Mouse (Mus musculus): Measurements from ENCODE around the gene Slc3a2.

Gene Slc3a2

GRCm38 (mm10) chr19:8710057-8710456, 13.1 kb downstream of the Slc3a2 start:
- DNase-seq (ENCODE audit: low read depth): peak; percentile 97

DNA sequence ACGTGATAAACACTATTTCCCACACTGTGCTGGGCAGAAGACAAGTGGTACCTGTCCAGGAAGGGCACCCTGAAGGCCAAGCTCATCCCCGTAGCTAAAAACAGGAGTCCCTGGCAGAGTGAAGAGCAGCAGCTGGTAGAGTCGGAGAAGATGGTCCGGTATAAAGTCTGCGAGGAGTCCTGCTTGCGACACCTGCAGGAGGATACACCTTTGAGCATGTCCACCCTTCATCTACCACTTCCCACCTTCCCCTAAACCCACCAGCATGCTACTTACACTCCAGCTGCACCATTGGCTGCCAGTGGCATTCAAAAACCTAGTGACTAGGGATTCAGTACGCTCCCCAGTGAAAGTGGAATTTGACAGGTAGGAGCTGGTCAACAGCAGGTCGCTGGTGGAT, 14.2 kb downstream of the Slc3a2 start:
- DNase-seq (ENCODE audit: low read depth): no peak

- no peak for DNase-seq (ENCODE audit: low read depth)
Observed at GRCm38 (mm10) chr19:8706930-8707329, 16.2 kb downstream of the Slc3a2 start.

GRCm38 (mm10) chr19:8706132-8706667, 17.0 kb downstream of the Slc3a2 start:
- DNase-seq (ENCODE audit: low read depth): peak; percentile 69

DNA sequence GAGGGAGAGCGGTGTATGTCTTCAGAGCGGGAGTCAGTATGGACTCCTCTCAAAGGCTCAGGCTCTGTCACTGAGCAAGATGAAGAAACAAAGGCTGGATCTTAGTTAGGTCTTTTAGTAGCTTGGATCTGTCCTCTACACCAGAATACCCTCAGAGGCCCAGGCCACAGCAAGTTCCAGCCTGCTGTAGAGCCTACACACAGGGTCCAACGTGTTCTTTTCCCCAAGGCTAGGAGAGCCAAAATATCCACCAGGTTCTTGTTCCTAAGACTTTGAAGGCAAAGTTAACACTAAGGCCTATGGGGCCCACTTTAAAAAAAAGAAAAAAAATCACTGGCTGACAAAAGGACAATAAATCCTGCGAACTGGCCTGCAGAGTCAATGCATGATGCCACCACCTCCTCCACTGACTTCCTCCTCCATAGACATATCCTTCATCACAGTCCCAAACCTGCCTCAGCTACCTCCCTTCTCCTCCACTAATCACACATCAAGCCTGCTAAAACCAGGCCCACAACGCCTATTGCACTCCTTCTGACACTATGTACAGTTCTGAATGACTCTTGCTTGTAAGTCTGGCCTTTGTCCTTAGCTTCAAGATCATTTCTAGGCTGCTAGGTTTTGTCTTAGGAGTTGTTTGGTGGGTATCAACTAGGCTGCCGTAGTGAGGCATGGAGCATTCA, 18.0 kb downstream of the Slc3a2 start:
- DNase-seq (ENCODE audit: low read depth): no peak

GRCm38 (mm10) chr19:8703571-8703970, 19.6 kb downstream of the Slc3a2 start:
- DNase-seq (ENCODE audit: low read depth): no peak

- peak; percentile 84 for DNase-seq (ENCODE audit: low read depth)
Observed at GRCm38 (mm10) chr19:8702458-8702857, 20.7 kb downstream of the Slc3a2 start.

GRCm38 (mm10) chr19:8699652-8700051, 23.5 kb downstream of the Slc3a2 start:
- no peak for DNase-seq (ENCODE audit: low read depth)

- DNase-seq (ENCODE audit: low read depth): peak; percentile 74
Observed at GRCm38 (mm10) chr19:8695330-8695729, 27.8 kb downstream of the Slc3a2 start.

GRCm38 (mm10) chr19:8692740-8693139, 30.4 kb downstream of the Slc3a2 start:
- DNase-seq (ENCODE audit: low read depth): no peak

GRCm38 (mm10) chr19:8691871-8692539, 31.2 kb downstream of the Slc3a2 start:
- DNase-seq (ENCODE audit: low read depth): no peak

DNA sequence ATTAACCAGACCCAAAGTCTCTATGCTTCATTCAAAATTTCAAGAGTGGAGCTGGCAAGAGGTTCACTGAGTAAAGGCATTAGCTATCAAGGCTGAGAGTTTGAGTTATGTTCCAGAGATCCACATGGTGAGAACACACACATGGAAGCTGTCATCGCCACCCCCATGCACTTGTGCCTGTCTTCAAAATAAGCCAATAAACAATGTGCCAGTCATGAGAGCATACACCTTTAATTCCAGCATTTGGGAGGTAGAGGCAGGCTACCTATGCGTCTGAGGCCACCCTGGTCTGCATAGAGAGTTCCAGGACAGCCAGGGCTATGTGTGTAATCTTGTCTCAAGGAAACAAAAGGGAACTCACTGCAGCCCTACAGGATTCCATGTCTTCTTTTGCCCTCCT, 39.5 kb downstream of the Slc3a2 start:
- DNase-seq (ENCODE audit: low read depth): no peak

DNA sequence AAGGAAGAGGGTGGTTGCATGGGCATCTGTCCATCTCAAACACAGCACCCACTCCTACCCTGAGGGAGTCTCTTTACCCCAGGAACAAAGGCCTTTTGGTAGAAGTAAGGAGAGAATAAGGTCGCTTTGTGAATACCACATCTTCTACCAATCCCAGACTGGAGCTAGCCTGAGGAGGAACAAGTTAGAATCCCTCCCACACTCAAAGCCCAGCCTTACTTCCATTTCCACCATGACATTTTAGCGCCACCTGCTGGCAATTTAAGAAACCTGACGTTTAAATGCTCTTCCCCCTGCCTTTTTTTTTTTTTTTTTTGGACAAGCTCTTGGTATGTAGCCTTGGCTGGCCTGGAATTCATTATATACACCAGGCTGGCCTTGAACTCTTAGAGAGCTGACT, 40.2 kb downstream of the Slc3a2 start:
- DNase-seq (ENCODE audit: low read depth): peak; percentile 95

DNA sequence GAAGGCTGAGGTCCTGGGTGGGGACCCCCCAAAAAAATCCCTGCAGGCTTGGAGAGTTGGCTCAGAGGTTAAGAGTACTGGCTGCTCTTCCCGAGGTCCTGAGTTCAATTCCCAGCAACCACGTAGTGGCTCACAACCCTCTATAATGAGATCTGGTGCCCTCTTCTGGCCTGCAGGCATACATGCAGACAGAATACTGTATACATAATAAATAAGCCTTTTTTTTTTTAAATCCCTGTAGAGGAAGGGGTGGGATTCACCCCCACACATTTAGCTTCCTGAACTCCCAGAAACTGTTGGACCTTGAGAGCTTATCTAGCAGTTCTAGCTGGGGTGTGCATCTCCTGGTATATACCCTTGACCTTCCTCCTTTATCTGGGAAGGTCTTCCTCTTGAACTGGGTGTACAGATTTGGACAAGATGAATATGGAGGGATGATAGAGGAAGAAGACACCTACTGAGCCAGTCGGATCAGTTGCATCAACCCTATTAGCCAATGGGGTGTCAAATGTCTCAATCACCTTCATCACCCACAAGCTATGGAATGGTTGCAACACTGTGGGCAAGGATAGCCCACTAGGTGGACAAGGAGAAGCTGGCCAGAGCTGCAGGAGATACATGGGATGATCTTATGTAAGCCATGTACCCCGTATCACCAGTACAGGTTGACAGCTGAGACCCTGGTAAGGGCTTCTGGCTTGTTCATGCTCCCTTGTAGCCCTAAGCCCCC, 41.4 kb downstream of the Slc3a2 start:
- DNase-seq (ENCODE audit: low read depth): no peak

DNA sequence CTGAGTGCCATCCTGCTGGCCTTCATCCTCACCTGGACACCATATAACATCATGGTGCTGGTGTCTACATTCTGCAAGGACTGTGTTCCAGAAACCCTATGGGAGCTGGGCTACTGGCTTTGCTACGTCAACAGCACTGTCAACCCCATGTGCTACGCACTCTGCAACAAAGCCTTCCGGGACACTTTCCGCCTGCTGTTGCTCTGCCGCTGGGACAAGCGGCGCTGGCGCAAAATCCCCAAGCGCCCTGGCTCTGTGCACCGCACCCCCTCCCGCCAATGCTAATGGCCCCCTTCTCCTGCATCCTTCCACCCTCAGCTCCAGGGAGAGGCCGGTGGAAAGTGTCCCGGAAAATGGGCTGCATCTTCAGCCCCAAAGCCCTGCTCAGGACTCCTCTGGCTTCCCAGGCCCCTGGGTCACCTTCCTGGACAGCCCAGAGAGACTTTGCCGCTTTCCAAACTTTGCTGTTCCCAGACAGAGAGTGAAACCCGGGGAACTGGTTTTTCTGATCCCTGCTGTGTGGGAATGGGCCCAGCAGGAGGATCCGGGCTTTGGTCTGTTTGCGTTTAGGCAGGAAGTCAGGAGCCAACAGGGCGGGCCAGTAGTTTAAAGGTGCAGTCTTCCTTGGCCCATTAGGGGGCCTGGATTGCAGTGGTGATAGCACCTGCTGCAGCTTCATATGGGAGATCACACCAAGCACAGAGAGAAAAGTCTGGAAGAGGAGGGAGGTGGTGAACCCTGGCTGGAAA, 44.0 kb downstream of the Slc3a2 start:
- no peak for DNase-seq (ENCODE audit: low read depth)

GRCm38 (mm10) chr19:8673336-8674063, 49.7 kb downstream of the Slc3a2 start:
- no peak for DNase-seq (ENCODE audit: low read depth)

DNA sequence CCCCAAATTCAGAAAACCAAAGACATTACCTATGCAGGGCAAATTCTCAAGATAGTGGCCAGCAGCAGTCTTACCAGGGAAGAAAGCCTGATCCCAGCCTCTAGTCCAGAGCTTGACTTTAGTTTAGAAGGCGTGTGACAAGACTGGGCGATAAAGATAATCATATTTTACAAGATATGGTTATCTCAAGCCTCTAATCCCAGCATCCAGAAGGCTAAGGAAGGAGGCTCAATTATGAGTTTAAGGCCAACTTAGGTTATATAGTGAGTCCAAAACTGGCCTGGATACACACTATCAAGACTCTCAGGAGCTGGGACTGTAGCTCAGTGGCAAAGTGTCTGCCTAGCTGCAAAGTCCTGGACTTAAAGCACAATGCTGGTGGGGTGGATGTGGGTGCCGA, 50.3 kb downstream of the Slc3a2 start:
- DNase-seq (ENCODE audit: low read depth): no peak

GRCm38 (mm10) chr19:8665746-8666145, 57.4 kb downstream of the Slc3a2 start:
- no peak for DNase-seq (ENCODE audit: low read depth)

GRCm38 (mm10) chr19:8664859-8665258, 58.3 kb downstream of the Slc3a2 start:
- DNase-seq (ENCODE audit: low read depth): no peak

GRCm38 (mm10) chr19:8663911-8664421, 59.2 kb downstream of the Slc3a2 start:
- no peak for DNase-seq (ENCODE audit: low read depth)

- no peak for DNase-seq (ENCODE audit: low read depth)
Observed at GRCm38 (mm10) chr19:8663360-8663839, 59.8 kb downstream of the Slc3a2 start, which contains the start of gene Chrm1. TSS of gene Chrm1 (plus strand) at chr19:8663789.
